Mouse (Mus musculus) intestine, postnatal 0 days (tissue): ENCODE measurements around the gene Cacna1e. TPM values are rescaled to one million over a fixed set of nuclear protein-coding genes. Genes with fewer than 3 reads are reported as not detected.

Experiments used
- ATAC-seq: fragments of 200-750 bp; cut with Nextera tagmentation; 2 replicates; pipeline ENCODE4 v1.8.0; 2017; ENCODE audit warnings: mild to moderate bottlenecking, moderate TSS enrichment, moderate library complexity
- H3K27ac ChIP-seq: fragments of 300-500 bp; sonication (generic); 2 replicates; pipeline ENCODE4 v1.5.1; 2014; ENCODE audit warnings: mild to moderate bottlenecking, low read depth, low read length, moderate library complexity
- H3K27me3 ChIP-seq: fragments of 300-500 bp; sonication (generic); replicated peaks from 2 replicates; pipeline ENCODE4 v1.6.1; 2014; ENCODE audit warnings: low read length, mixed read lengths; ENCODE audit not compliant: control insufficient read depth, insufficient read depth
- H3K36me3 ChIP-seq: fragments of 300-500 bp; sonication (generic); 2 replicates; pipeline ENCODE4 v1.6.1; 2014; ENCODE audit warnings: mild to moderate bottlenecking, moderate library complexity; ENCODE audit not compliant: control insufficient read depth, insufficient read depth
- H3K4me1 ChIP-seq: fragments of 300-500 bp; sonication (generic); replicated peaks from 2 replicates; pipeline ENCODE4 v1.6.1; 2014; ENCODE audit warnings: antibody characterized with exemption, low read length, mixed read lengths; ENCODE audit not compliant: control insufficient read depth, insufficient read depth
- H3K4me2 ChIP-seq: fragments of 300-500 bp; sonication (generic); replicated peaks from 2 replicates; pipeline ENCODE4 v1.6.1; 2014; ENCODE audit warnings: low read depth, mild to moderate bottlenecking, moderate library complexity
- H3K4me3 ChIP-seq: fragments of 300-500 bp; sonication (generic); 2 replicates; pipeline ENCODE4 v1.5.1; 2014; ENCODE audit warnings: low read depth, low read length
- H3K9ac ChIP-seq: fragments of 300-500 bp; sonication (generic); 2 replicates; pipeline ENCODE4 v1.6.1; 2014; ENCODE audit warnings: mild to moderate bottlenecking, low read depth, low read length
- H3K9me3 ChIP-seq: fragments of 300-500 bp; sonication (generic); 2 replicates; pipeline ENCODE4 v1.6.1; 2016; ENCODE audit warnings: mixed run types; ENCODE audit not compliant: control insufficient read depth
- CTCF ChIP-seq: sonication (generic); IDR thresholded peaks from 2 replicates; pipeline ENCODE4 v1.5.1; 2016; ENCODE audit warnings: low read depth, mild to moderate bottlenecking, control low read depth, antibody characterized with exemption, moderate library complexity
- WGBS: fragments of 180-500 bp; shearing (Covaris S2); extraction: QIAGEN DNeasy Blood & Tissue Kit; methylation state at CpG from one replicate; pipeline ENCODE4 v1.1.7; 2014; 5-methylcytosine and 5-hydroxymethylcytosine counted together
- polyA plus RNA-seq: library from polyadenylated mRNA; unstranded; fragments of >200 nt; fragmentation: Nextera tagmentation; extraction: Ambion mirVana; gene quantifications from 2 replicates; pipeline ENCODE4 v1.2.1, GENCODE M21; 2015

The Cacna1e gene
- polyA plus RNA-seq, 1 experiment from 2014 or later, result 0.74 TPM

- Histone ChIP-seq H3K9ac (no peak overlapping the region), H3K9me3 (no peaks in the 10 kb centered on the region), H3K27ac (no peak overlapping the region), H3K4me1 (no peaks in the 10 kb centered on the region), H3K4me2 (no peak overlapping the region), H3K4me3 (no peak overlapping the region), H3K36me3 (no peaks in the 10 kb centered on the region), H3K27me3 (no peaks in the 10 kb centered on the region)
- ATAC-seq, result no peak
- no peak for TF ChIP-seq CTCF
- WGBS, result 80% methylated on average over 10 of the region's 10 CpGs
These were observed 52.8 kb downstream of the Cacna1e start for GRCm38 (mm10) chr1:154831269-154832167.

DNA sequence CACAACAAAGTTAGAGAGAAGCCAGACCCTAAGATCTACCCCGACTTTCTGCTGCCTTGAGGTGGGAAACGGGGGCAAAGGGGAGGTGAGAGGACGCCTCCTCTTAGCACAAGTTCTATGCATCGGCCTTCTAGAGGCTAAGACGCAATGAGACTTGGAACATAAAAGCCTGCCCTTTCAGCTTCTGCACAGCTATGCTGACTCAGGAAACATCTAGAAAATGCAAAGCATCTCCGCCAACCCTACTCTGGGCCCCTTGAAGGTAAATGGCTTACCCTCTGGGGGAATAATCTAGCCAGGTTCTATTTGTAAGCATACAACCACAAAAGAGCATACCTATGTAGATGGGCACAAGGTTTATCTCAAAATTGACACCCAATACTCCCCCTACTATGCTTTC lies 54.2 kb downstream of the Cacna1e start:
- H3K4me2 ChIP-seq, result no peak overlapping the region
- no peak overlapping the region for H3K27ac ChIP-seq
- no peak for ATAC-seq
- no peaks in the 10 kb centered on the region for H3K9me3 ChIP-seq
- no peak overlapping the region for H3K9ac ChIP-seq
- H3K36me3 ChIP-seq, result no peaks in the 10 kb centered on the region
- H3K4me1 ChIP-seq, result no peaks in the 10 kb centered on the region
- WGBS, result 82% methylated on average over 6 of the region's 6 CpGs
- no peak for TF ChIP-seq CTCF
- no peaks in the 10 kb centered on the region for H3K27me3 ChIP-seq
- H3K4me3 ChIP-seq, result no peak overlapping the region

DNA sequence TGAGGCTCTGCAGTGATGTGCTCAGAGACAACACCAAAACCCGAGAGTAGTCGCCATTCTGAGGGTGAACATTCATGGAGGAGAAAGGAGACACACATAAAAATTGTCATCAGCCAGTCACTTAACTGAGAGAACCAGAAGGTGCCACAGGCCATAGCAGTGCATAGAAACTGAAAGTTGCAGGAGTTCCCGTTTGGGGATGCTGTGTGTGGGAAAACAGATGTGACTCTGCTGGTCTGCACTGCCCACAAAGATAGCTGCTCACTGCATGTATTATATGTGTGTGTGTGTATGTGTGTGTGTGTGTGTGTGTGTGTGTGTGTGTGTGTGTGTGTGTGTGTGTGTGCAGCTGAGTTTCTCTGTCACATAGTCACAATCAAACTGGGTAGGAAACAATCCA lies 61.2 kb downstream of the Cacna1e start:
- H3K4me2 ChIP-seq, result no peak overlapping the region
- no peak overlapping the region for H3K4me3 ChIP-seq
- no peaks in the 10 kb centered on the region for H3K36me3 ChIP-seq
- no peaks in the 10 kb centered on the region for H3K9me3 ChIP-seq
- no peaks in the 10 kb centered on the region for H3K4me1 ChIP-seq
- H3K27me3 ChIP-seq, result no peaks in the 10 kb centered on the region
- no peak overlapping the region for H3K9ac ChIP-seq
- no peak for TF ChIP-seq CTCF
- ATAC-seq, result no peak
- H3K27ac ChIP-seq, result no peak overlapping the region
- 67% methylated on average over 3 of the region's 3 CpGs for WGBS

- no peaks in the 10 kb centered on the region for H3K27me3 ChIP-seq
- H3K27ac ChIP-seq, result no peak overlapping the region
- no peak overlapping the region for H3K4me2 ChIP-seq
- H3K4me1 ChIP-seq, result no peaks in the 10 kb centered on the region
- H3K4me3 ChIP-seq, result no peak overlapping the region
- H3K9me3 ChIP-seq, result no peaks in the 10 kb centered on the region
- TF ChIP-seq CTCF, result no peak
- ATAC-seq, result no peak
- 91% methylated on average over 7 of the region's 7 CpGs for WGBS
- no peak overlapping the region for H3K9ac ChIP-seq
- no peaks in the 10 kb centered on the region for H3K36me3 ChIP-seq
These were observed 63.9 kb downstream of the Cacna1e start for GRCm38 (mm10) chr1:154820422-154820821.

- no peak overlapping the region for H3K4me2 ChIP-seq
- H3K27me3 ChIP-seq, result no peaks in the 10 kb centered on the region
- no peak for ATAC-seq
- no peaks in the 10 kb centered on the region for H3K9me3 ChIP-seq
- no peaks in the 10 kb centered on the region for H3K4me1 ChIP-seq
- no peaks in the 10 kb centered on the region for H3K36me3 ChIP-seq
- no peak overlapping the region for H3K27ac ChIP-seq
- H3K4me3 ChIP-seq, result no peak overlapping the region
- no peak overlapping the region for H3K9ac ChIP-seq
- 87% methylated on average over 2 of the region's 2 CpGs for WGBS
- no peak for TF ChIP-seq CTCF
These were observed 64.3 kb downstream of the Cacna1e start for GRCm38 (mm10) chr1:154819960-154820359.

- 17% methylated on average over 1 of the region's 1 CpGs for WGBS
- H3K4me1 ChIP-seq, result no peaks in the 10 kb centered on the region
- H3K4me3 ChIP-seq, result no peak overlapping the region
- ATAC-seq, result no peak
- H3K27ac ChIP-seq, result no peak overlapping the region
- H3K4me2 ChIP-seq, result no peak overlapping the region
- no peaks in the 10 kb centered on the region for H3K27me3 ChIP-seq
- H3K9me3 ChIP-seq, result no peaks in the 10 kb centered on the region
- H3K36me3 ChIP-seq, result no peaks in the 10 kb centered on the region
- no peak for TF ChIP-seq CTCF
- H3K9ac ChIP-seq, result no peak overlapping the region
These were observed 65.6 kb downstream of the Cacna1e start for GRCm38 (mm10) chr1:154818742-154819141.
